Mouse (Mus musculus) testis, adult 2 months (tissue): ENCODE results near the gene Rad51. TPM values are rescaled to one million over a fixed set of nuclear protein-coding genes. Genes with fewer than 3 reads are reported as not detected.

Experiments
- H3K27ac ChIP-seq: fragments of 200-500 bp; 2 replicates; pipeline ENCODE4 v1.5.1; 2012; ENCODE audit warnings: low read depth, low read length; ENCODE audit not compliant: control insufficient read depth, insufficient read depth
- H3K27me3 ChIP-seq: fragments of 200-500 bp; 2 replicates; pipeline ENCODE4 v1.6.1; 2012; ENCODE audit warnings: mild to moderate bottlenecking, low read length, moderate library complexity; ENCODE audit not compliant: control insufficient read depth, insufficient read depth
- H3K36me3 ChIP-seq: fragments of 200-500 bp; 2 replicates; pipeline ENCODE4 v1.6.1; 2012; ENCODE audit warnings: mild to moderate bottlenecking, low read length; ENCODE audit not compliant: control insufficient read depth, insufficient read depth
- H3K4me1 ChIP-seq: fragments of 200-500 bp; 2 replicates; pipeline ENCODE4 v1.6.1; 2012; ENCODE audit warnings: low read length; ENCODE audit not compliant: control insufficient read depth, insufficient read depth
- H3K4me3 ChIP-seq: fragments of 200-500 bp; 2 replicates; pipeline ENCODE4 v1.5.1; 2012; ENCODE audit warnings: low read depth, mild to moderate bottlenecking, low read length, moderate library complexity, mixed read lengths; ENCODE audit not compliant: control insufficient read depth
- CTCF ChIP-seq: fragments of 200-500 bp; IDR thresholded peaks from 2 replicates; pipeline ENCODE4 v1.5.1; 2012; ENCODE audit warnings: low read depth, mild to moderate bottlenecking, inconsistent platforms, low read length, moderate library complexity; ENCODE audit not compliant: control insufficient read depth, insufficient read depth, insufficient replicate concordance
- POLR2A ChIP-seq: fragments of 200-500 bp; IDR thresholded peaks from 2 replicates; pipeline ENCODE4 v1.6.1; 2012; ENCODE audit warnings: low read depth, mild to moderate bottlenecking, inconsistent platforms, low read length, moderate library complexity; ENCODE audit not compliant: control insufficient read depth
- polyA plus RNA-seq: library from polyadenylated mRNA; depleted of rRNA; stranded (reverse); fragments of >200 nt; gene quantifications from 2 replicates; pipeline ENCODE4 v1.2.3, GENCODE M21; 2012

Rad51 gene
- polyA plus RNA-seq, 1 experiment, result 15.1 TPM

DNA sequence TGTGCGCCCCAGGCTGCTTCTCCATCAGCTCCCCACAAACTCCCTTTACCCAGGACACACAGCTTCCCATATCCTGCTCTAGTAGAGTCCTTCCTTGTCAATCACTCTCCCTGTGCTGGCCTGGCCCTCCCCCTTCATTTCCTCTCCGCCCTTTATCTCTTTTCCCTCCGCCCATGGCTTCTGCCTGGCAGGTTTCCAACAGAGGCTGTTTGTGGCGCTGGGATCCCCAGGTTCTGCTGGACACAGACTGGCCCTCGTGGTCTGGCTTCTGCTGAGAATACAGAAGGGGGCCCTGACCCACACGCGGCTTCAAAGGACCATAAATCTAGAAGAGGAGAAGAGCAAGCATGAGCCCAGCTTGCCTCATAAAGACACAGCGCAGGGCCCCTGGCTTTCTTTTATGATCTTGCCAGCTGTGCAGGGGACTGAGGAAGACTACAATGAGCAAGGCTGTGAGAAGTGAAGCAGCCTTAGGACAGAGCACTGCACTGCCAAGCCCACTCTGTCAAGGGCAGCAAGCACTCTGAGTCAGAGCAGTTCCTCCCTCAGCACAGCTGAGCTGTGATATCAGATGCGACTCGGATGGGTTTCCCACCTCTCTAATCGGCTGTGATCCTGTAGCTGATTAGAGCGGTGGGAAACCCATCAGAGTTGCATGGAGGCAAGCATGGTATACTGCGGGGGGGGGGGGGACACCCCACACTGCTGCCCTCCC is 60.4 kb downstream of the Rad51 start:
- Histone ChIP-seq H3K27ac (no peak overlapping the region), H3K4me1 (peaks cover under 1% of the 10 kb centered on the region; the same call in 1 of the 2 replicates), H3K27me3 (no peaks in the 10 kb centered on the region), H3K36me3 (no peaks in the 10 kb centered on the region), H3K4me3 (no peak overlapping the region)
- TF ChIP-seq CTCF, result no peak
- TF ChIP-seq POLR2A, result no peak

DNA sequence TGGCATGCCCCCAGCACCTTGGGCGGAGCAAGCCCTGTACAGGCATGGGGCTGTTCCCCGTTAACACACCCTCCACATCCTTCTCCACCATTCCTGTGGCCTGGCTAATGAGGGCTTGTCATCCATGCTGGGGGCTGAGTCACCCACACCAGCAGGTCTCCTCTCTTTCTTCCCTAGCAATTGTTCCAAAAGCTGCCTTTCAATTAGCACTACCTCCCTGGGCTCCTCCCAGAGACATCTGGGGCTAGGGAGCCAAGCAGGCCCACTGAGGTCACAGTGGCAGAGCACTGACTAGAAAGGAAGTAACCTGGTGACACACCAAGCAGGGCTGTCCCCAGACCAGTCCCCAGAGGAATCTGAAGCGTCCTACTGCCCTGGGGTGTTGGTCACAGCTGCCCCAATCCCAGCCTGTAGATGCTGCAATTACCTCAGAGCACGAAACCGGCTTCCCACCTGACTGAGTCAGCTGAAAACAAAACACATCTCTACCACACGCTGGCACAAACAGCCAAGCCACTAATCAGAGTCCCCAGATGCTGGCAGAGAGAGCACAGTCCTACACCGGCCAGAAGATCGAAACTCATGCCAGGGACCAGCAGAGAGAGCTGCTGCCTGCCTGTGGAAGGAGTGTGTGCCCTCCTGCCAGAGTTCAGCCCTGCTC is 61.5 kb downstream of the Rad51 start, which contains the start of gene Gm14137:
TSS of gene Gm14137 (plus strand) at position 519 of the 661 bp plus-strand sequence.
- peak within 1 kb of the TSS; percentile 16 for H3K4me3 ChIP-seq
- H3K4me1 ChIP-seq, result no peaks in the 10 kb centered on the region; the same call in 1 of the 2 replicates
- no peaks in the 10 kb centered on the region for H3K27me3 ChIP-seq
- H3K27ac ChIP-seq, result no peak within 1 kb of the TSS
- TF ChIP-seq CTCF (no peak), POLR2A (no peak; the same call in 1 of the 2 replicates)
- H3K36me3 ChIP-seq, result no peaks in the 10 kb centered on the region; the same call in 1 of the 2 replicates

DNA sequence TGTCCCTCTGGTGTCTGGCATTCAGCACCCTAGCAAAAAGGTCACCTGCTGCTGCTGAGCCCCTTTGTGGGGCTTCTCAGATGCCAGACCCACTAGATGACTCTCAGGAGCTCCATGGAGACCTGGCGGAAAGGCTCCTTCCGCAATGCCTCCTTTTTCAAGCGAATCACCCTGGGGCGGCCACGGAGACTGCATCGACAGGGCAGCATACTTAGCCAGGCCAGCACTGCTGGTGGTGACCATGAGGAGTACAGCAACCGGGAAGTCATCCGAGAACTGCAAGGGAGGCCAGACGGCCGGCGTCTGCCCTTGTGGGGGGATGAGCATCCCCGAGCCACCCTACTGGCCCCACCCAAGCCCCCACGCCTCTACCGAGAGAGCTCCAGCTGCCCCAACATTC is 62.3 kb downstream of the Rad51 start:
- H3K4me1 ChIP-seq, result no peaks in the 10 kb centered on the region
- peaks cover 2% of the 10 kb centered on the region for H3K36me3 ChIP-seq
- H3K27ac ChIP-seq, result no peak overlapping the region
- no peak for TF ChIP-seq CTCF
- no peak for TF ChIP-seq POLR2A
- no peaks in the 10 kb centered on the region for H3K27me3 ChIP-seq
- peak overlapping the region; percentile 16 for H3K4me3 ChIP-seq

DNA sequence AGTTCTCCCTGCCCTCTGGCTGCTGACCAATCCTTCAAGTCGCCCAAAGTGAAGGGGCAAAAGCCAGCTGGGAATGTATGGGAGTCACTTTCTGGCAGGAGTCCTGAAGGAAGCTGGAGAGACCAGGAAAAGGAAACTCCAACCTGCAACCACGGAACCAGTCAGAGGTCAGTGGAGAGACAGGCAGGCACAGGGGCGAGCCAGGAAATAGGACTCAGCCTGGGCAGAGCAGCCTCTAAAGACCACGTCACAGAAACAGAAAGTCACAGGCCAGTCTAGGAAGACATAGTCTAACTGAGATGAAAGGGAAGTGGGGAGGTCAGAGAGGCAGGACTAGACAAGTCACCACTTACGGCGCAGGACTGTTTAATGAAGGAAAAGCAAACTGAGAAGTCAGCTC is 63.0 kb downstream of the Rad51 start:
- no peaks in the 10 kb centered on the region for H3K27me3 ChIP-seq
- H3K27ac ChIP-seq, result no peak overlapping the region
- no peaks in the 10 kb centered on the region for H3K4me1 ChIP-seq
- peak overlapping the region; percentile 10 for H3K4me3 ChIP-seq
- peaks cover 2% of the 10 kb centered on the region for H3K36me3 ChIP-seq
- TF ChIP-seq CTCF (no peak), POLR2A (no peak)

DNA sequence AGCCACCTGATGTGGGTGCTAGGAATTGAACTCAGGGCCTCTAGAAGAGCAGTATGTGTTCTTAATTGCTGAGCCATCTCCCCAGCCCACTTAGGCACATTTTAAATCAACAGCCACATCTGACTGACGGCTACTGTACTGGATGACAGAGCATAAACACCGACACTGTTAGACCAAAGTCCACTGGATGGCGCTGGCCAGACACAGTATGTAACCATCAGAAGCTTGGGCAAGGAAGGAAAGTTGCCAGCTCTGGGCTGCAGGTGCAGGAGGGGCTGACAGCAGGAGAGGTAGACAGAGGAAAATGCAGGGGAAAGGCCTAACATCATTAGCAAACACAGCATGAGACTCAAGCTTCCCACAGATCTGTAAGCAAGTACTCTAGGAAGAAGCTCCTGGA is 64.2 kb downstream of the Rad51 start:
- Histone ChIP-seq H3K4me1 (no peaks in the 10 kb centered on the region), H3K4me3 (no peak overlapping the region), H3K27ac (no peak overlapping the region), H3K36me3 (peaks cover 2% of the 10 kb centered on the region), H3K27me3 (no peaks in the 10 kb centered on the region)
- no peak for TF ChIP-seq CTCF
- TF ChIP-seq POLR2A, result no peak

DNA sequence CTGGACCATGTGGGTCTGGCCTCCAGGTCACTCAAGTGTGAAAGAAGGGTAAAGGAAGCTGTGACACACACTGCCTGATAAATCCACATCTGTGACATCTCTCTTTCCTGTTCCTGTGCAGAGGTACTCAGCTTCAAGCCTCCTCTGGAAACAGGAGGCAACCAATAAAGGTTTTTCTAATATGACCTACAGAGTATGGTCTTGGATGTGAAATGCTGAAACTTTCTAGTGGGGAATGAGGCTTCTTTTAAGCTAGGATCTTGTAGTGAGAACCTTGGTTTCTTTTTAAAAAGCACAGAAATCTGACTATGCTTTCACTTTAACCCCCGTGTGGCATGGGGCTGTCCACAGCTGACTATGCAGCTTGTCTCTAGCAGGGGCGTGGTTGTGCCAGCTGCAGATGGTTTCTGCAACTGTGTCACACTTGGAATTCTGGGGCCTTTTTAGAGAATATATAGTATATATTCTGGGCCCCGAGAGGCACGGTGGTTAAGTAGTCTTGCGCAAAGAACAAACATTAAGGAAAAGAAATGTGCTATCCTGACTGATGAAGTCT is 64.9 kb downstream of the Rad51 start:
- TF ChIP-seq CTCF (no peak), POLR2A (no peak)
- H3K36me3 ChIP-seq, result peaks cover 2% of the 10 kb centered on the region
- H3K4me1 ChIP-seq, result no peaks in the 10 kb centered on the region
- no peak overlapping the region for H3K4me3 ChIP-seq
- H3K27me3 ChIP-seq, result no peaks in the 10 kb centered on the region
- H3K27ac ChIP-seq, result no peak overlapping the region

DNA sequence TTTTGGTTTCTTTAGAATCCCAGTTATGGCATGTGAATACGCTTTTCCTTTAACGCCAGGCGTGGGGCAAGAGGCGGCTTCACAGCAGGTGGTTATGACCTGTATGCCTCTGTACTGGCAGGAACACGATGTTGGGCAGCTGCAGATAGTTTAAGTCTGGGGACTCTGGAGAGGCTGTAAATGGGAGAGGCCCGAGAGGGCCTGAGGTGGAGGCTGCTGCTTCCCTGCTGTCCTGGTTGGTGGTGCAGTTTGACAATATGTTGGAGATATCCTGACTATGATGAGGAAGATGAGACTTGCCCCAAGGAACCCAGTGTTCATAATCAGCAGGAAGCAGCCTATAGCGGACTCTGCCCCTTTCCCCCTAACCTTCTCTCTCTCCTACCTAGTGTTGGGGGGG is 70.3 kb downstream of the Rad51 start:
- no peak overlapping the region for H3K4me3 ChIP-seq
- H3K36me3 ChIP-seq, result peaks cover 3% of the 10 kb centered on the region
- TF ChIP-seq CTCF (no peak), POLR2A (no peak)
- H3K27me3 ChIP-seq, result no peaks in the 10 kb centered on the region
- H3K27ac ChIP-seq, result no peak overlapping the region
- no peaks in the 10 kb centered on the region for H3K4me1 ChIP-seq
